8 mouse cellular contexts compared by ENCODE assay signal in genomic region chr1:83406882-83407549, GRCm38 (mm10). TPM values are rescaled to one million over a fixed set of nuclear protein-coding genes. Genes with fewer than 3 reads are reported as not detected.
A peak's percentile ranks its signal among the peaks of the same experiment; 100 is the strongest.
DNase-seq lines count a peak whose midpoint lies in the region; ATAC-seq and TF ChIP-seq lines count a peak whose summit lies in the region.

No protein-coding gene starts in this region.

- no peak for TF ChIP-seq POLR2A in kidney, adult 2 months (IDR thresholded peaks at IDR 0.05; ENCODE audit: low read depth, low read length)

- peak overlapping the region; percentile 90 for H3K27ac ChIP-seq in left cerebral cortex, adult 2 months
- 0 out of 2 replicates have a peak overlapping the region, but pooled peaks have one; percentile 25 for H3K27ac ChIP-seq in hindbrain, embryonic 15.5 days (replicated peaks)
- H3K27ac ChIP-seq in neural tube, embryonic 13.5 days (replicated peaks), result no peak overlapping the region
- H3K27ac ChIP-seq in kidney, adult 2 months (ENCODE audit: insufficient read depth, low read depth, low read length), result no peak overlapping the region

- DNase-seq in left cerebral cortex, adult 2 months (ENCODE audit: extremely low spot score in 1 of 2, low spot score in 2 of 2), result peak in 1 of 2 experiments; percentile 18
- DNase-seq in left cerebral cortex, postnatal 14 days (ENCODE audit: low spot score in 2 of 2), result no peak
- peak; percentile 68 to 76 for DNase-seq in cerebellum, postnatal 14 days
- no peak for DNase-seq in spleen, adult 18-20 months
- no peak for DNase-seq in kidney, adult 2 months
- DNase-seq in urinary bladder, adult 18-20 months (ENCODE audit: low spot score in 2 of 2), result no peak

- peaks cover 11% of the 10 kb centered on the region for H3K4me1 ChIP-seq in hindbrain, embryonic 15.5 days (replicated peaks)
- peaks cover 13% of the 10 kb centered on the region for H3K4me1 ChIP-seq in neural tube, embryonic 13.5 days (replicated peaks)
- no peaks in the 10 kb centered on the region for H3K4me1 ChIP-seq in kidney, adult 2 months (ENCODE audit: control insufficient read depth, insufficient read depth, low read length)

- peak; percentile 19; the same call in 1 of the 2 replicates for TF ChIP-seq CTCF in left cerebral cortex, adult 2 months (IDR thresholded peaks at IDR 0.05)
- no peak for TF ChIP-seq CTCF in kidney, adult 2 months (conservative IDR thresholded peaks at IDR 0.05; ENCODE audit: insufficient read depth, insufficient read length, low read depth, low read length)

- 16% methylated on average over 8 of the region's 8 CpGs for WGBS in hindbrain, embryonic 15.5 days
- WGBS in neural tube, embryonic 13.5 days, result 12% methylated on average over 8 of the region's 8 CpGs
- 14% methylated on average over 8 of the region's 8 CpGs for WGBS in kidney, adult 2 months

- H3K9ac ChIP-seq in hindbrain, embryonic 15.5 days, result peak overlapping the region; percentile 51
- peak overlapping the region; percentile 66; the same call in 1 of the 2 replicates for H3K9ac ChIP-seq in neural tube, embryonic 13.5 days

- peak; percentile 61 for ATAC-seq in hindbrain, embryonic 15.5 days (ENCODE audit: low FRiP score, low read depth)
- ATAC-seq in neural tube, embryonic 13.5 days (ENCODE audit: low read depth), result peak; percentile 51; the same call in 1 of the 2 replicates

- H3K9me3 ChIP-seq in hindbrain, embryonic 15.5 days, result no peaks in the 10 kb centered on the region
- H3K9me3 ChIP-seq in neural tube, embryonic 13.5 days, result no peaks in the 10 kb centered on the region

- H3K4me2 ChIP-seq in hindbrain, embryonic 15.5 days, result peak overlapping the region; percentile 81
- peak overlapping the region; percentile 87 for H3K4me2 ChIP-seq in neural tube, embryonic 13.5 days

- intact Hi-C loops in left cerebral cortex, adult 2 months (cut with DNase I), result loop anchor here (2.0 to 10.0 kb wide), 8 partner anchors 100 to 342 kb away; partner anchors contain the start of gene Krtap28-13
- intact Hi-C loops in left cerebral cortex, postnatal 14 days (cut with DNase I), result loop anchor here (5.0 to 10.0 kb wide), 3 partner anchors 148 to 310 kb away; no protein-coding TSS in a partner anchor

- no peaks in the 10 kb centered on the region for H3K27me3 ChIP-seq in hindbrain, embryonic 15.5 days
- peaks cover 12% of the 10 kb centered on the region for H3K27me3 ChIP-seq in neural tube, embryonic 13.5 days
- no peaks in the 10 kb centered on the region for H3K27me3 ChIP-seq in kidney, adult 2 months (replicated peaks; ENCODE audit: control insufficient read depth, insufficient read depth, low read length)

- H3K4me3 ChIP-seq in left cerebral cortex, adult 2 months, result peak overlapping the region; percentile 75
- peak overlapping the region; percentile 52 for H3K4me3 ChIP-seq in hindbrain, embryonic 15.5 days
- peak overlapping the region; percentile 49 for H3K4me3 ChIP-seq in neural tube, embryonic 13.5 days
- H3K4me3 ChIP-seq in kidney, adult 2 months (ENCODE audit: insufficient read depth, low read depth, low read length), result no peak overlapping the region

- no peaks in the 10 kb centered on the region for H3K36me3 ChIP-seq in hindbrain, embryonic 15.5 days
- no peaks in the 10 kb centered on the region for H3K36me3 ChIP-seq in neural tube, embryonic 13.5 days
- no peaks in the 10 kb centered on the region for H3K36me3 ChIP-seq in kidney, adult 2 months (ENCODE audit: control insufficient read depth, insufficient read depth, low read length)

RNA-seq across cellular contexts. Expression of gene Sphkap, which starts 1.0 kb away (rescaled TPM):
- total RNA-seq in left cerebral cortex, adult 2 months (2021), result 100 to 1,000 TPM; 174 to 176 TPM
- total RNA-seq in left cerebral cortex, postnatal 14 days (2021), result 100 to 1,000 TPM; 210 to 246 TPM
- 14.7 and 20.3 TPM in 2 replicates for polyA plus RNA-seq in hindbrain, embryonic 15.5 days (2015; fragmentation: Nextera tagmentation; extraction: Ambion mirVana)
- polyA plus RNA-seq in neural tube, embryonic 13.5 days (2015; fragmentation: Nextera tagmentation; extraction: Ambion mirVana), result 2.9 and 4.6 TPM in 2 replicates
- 0.03 and 0.05 TPM in 2 replicates for polyA plus RNA-seq in kidney, adult 2 months (2012; rRNA removed)

Comparison
In these comparisons a context has a peak if more than half of its experiments do, and no peak if none do; other contexts are left out.
1. DNase-seq: peak in cerebellum, postnatal 14 days (2 of 2); none in left cerebral cortex, postnatal 14 days (0 of 2), spleen, adult 18-20 months (0 of 2), kidney, adult 2 months (single experiment) and urinary bladder, adult 18-20 months (0 of 2).
2. H3K27ac ChIP-seq: peak in left cerebral cortex, adult 2 months (single experiment) and hindbrain, embryonic 15.5 days (single experiment); none in neural tube, embryonic 13.5 days (single experiment) and kidney, adult 2 months (single experiment).